ENCODE assay signal across 7 mouse cellular contexts in the genomic region with DNA sequence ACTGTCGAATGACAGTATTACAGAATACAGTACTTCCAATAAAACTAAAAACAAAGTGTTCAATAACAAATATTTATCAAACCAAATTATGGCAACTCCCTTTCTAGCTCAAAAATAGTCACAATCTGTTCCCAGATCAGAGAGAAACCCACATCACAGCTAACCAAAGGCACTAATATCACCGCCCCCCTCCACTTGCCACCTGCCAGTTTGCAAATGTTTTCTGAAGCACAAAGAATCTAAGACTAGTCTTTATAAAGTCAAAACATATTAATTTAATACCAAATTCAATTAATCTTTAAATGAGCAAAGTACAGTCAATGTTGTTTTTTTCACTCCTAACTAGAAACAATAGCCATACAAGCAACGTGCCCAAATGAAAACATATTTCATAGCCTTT. TPM values are rescaled to one million over a fixed set of nuclear protein-coding genes. Genes with fewer than 3 reads are reported as not detected.
DNase-seq lines count a peak whose midpoint lies in the region; ATAC-seq and TF ChIP-seq lines count a peak whose summit lies in the region.

No protein-coding gene starts in this region.

- H3K9me3 ChIP-seq in forebrain, embryonic 13.5 days (replicated peaks), result no peaks in the 10 kb centered on the region
- no peaks in the 10 kb centered on the region for H3K9me3 ChIP-seq in neural tube, embryonic 12.5 days

- no peaks in the 10 kb centered on the region for H3K27me3 ChIP-seq in forebrain, embryonic 13.5 days
- no peaks in the 10 kb centered on the region for H3K27me3 ChIP-seq in neural tube, embryonic 12.5 days (replicated peaks)

- WGBS in forebrain, embryonic 13.5 days, result 60% methylated on average over 3 of the region's 3 CpGs
- WGBS in neural tube, embryonic 12.5 days, result 68% methylated on average over 3 of the region's 3 CpGs

- H3K4me1 ChIP-seq in forebrain, embryonic 13.5 days, result peaks cover 63% of the 10 kb centered on the region
- peaks cover 37% of the 10 kb centered on the region for H3K4me1 ChIP-seq in neural tube, embryonic 12.5 days

- H3K4me2 ChIP-seq in forebrain, embryonic 13.5 days, result peak overlapping the region; percentile 94
- H3K4me2 ChIP-seq in neural tube, embryonic 12.5 days (replicated peaks), result peak overlapping the region; percentile 85

- no peaks in the 10 kb centered on the region for H3K36me3 ChIP-seq in forebrain, embryonic 13.5 days (ENCODE audit: poor library complexity, severe bottlenecking)
- H3K36me3 ChIP-seq in neural tube, embryonic 12.5 days, result no peaks in the 10 kb centered on the region

- peak overlapping the region; percentile 98 for H3K4me3 ChIP-seq in layer of hippocampus, adult 2 months
- peak overlapping the region; percentile 98 for H3K4me3 ChIP-seq in forebrain, embryonic 13.5 days
- peak overlapping the region; percentile 95 for H3K4me3 ChIP-seq in neural tube, embryonic 12.5 days

- peak overlapping the region; percentile 100 for H3K9ac ChIP-seq in forebrain, embryonic 13.5 days
- peak overlapping the region; percentile 99; the same call in 1 of the 2 replicates for H3K9ac ChIP-seq in neural tube, embryonic 12.5 days

- DNase-seq in layer of hippocampus, adult 2 months (ENCODE audit: low spot score in 2 of 2), result peak; percentile 41 to 64
- DNase-seq in layer of hippocampus, postnatal 14 days (ENCODE audit: low spot score in 2 of 2), result no peak
- peak; percentile 28 for DNase-seq in induced T-regulatory cell, adult 2 months (ENCODE audit: low read depth)
- no peak for DNase-seq in kidney, adult 9 months
- DNase-seq in MN1 (ENCODE audit: low spot score), result no peak

- TF ChIP-seq CTCF in layer of hippocampus, adult 2 months (conservative IDR thresholded peaks at IDR 0.05), result no peak

- peak overlapping the region; percentile 96 for H3K27ac ChIP-seq in layer of hippocampus, adult 2 months
- H3K27ac ChIP-seq in forebrain, embryonic 13.5 days, result no peak overlapping the region
- no peak overlapping the region for H3K27ac ChIP-seq in neural tube, embryonic 12.5 days

- no peak for ATAC-seq in forebrain, embryonic 13.5 days
- ATAC-seq in neural tube, embryonic 12.5 days (ENCODE audit: low FRiP score, low read depth), result no peak

RNA-seq across cellular contexts. Expression of gene Arhgap21, which starts 3.3 kb away (rescaled TPM):
- 100 to 1,000 TPM; 358 to 386 TPM for total RNA-seq in layer of hippocampus, adult 2 months (2021)
- 100 to 1,000 TPM; 327 to 359 TPM for total RNA-seq in layer of hippocampus, postnatal 14 days (2021)
- 37.1 and 38.6 TPM in 2 replicates for polyA plus RNA-seq in forebrain, embryonic 13.5 days (2015; fragmentation: Nextera tagmentation; extraction: Ambion mirVana)
- polyA plus RNA-seq in neural tube, embryonic 12.5 days (2016; fragmentation: Nextera tagmentation; extraction: Ambion mirVana), result 48.9 and 50.6 TPM in 2 replicates

Comparison
In these comparisons a context has a peak if more than half of its experiments do, and no peak if none do; other contexts are left out.
1. DNase-seq: peak in layer of hippocampus, adult 2 months (2 of 2) and induced T-regulatory cell, adult 2 months (single experiment); none in layer of hippocampus, postnatal 14 days (0 of 2), kidney, adult 9 months (single experiment) and MN1 (single experiment).
2. Peak in every context shown above with its lines, with median percentiles within 50 percentile points of each other: H3K4me3 ChIP-seq.